ENCODE assay signal across 19 mouse cellular contexts in the genomic region with DNA sequence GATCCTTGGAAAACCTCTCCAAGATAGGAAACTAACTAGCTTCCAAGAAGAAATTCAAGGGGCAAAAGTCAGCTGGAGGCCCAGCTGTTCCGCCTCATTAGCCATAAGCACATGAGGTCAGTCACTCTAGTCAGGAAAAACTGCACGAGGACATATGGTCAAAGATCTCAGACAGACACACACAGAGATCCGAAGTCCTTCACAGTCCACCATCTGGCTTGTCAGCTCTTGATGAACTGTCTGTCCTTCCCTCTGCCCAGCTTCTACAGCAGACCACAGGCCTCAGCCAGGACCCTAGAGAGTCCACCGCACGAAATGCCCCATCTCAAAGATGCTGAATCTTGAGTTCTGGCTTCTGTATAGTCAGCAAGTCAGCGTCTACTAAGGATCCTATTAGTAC. TPM values are rescaled to one million over a fixed set of nuclear protein-coding genes. Genes with fewer than 3 reads are reported as not detected.
A peak's percentile ranks its signal among the peaks of the same experiment; 100 is the strongest.
DNase-seq lines count a peak whose midpoint lies in the region; ATAC-seq and TF ChIP-seq lines count a peak whose summit lies in the region.
"Had no signal": no experiment of that assay in that cellular context is flagged by ENCODE, and none has a peak within 500 bp of the region (broad histone marks: within the 10 kb centered on the region; RNA-seq: fewer than 3 reads in every experiment).

No protein-coding gene starts in this region.

- no peak overlapping the region for H3K4me2 ChIP-seq in neural tube, embryonic 15.5 days
- no peak overlapping the region for H3K4me2 ChIP-seq in hindbrain, postnatal 0 days (ENCODE audit: low read depth, low read length)
- H3K4me2 ChIP-seq in forebrain, postnatal 0 days (ENCODE audit: low read depth): no peak overlapping the region
- H3K4me2 ChIP-seq: embryonic facial prominence, embryonic 13.5 days; forebrain, embryonic 15.5 days; hindbrain, embryonic 13.5 days; limb, embryonic 12.5 days; liver, embryonic 12.5 days; lung, embryonic 14.5 days had no signal

- no peak overlapping the region for H3K9ac ChIP-seq in neural tube, embryonic 15.5 days (replicated peaks)
- H3K9ac ChIP-seq in hindbrain, postnatal 0 days (replicated peaks; ENCODE audit: low read length): no peak overlapping the region
- H3K9ac ChIP-seq in forebrain, postnatal 0 days: no peak overlapping the region
- H3K9ac ChIP-seq: embryonic facial prominence, embryonic 13.5 days; forebrain, embryonic 15.5 days; hindbrain, embryonic 13.5 days; limb, embryonic 12.5 days; liver, embryonic 12.5 days; lung, embryonic 14.5 days had no signal

- H3K27me3 ChIP-seq in neural tube, embryonic 15.5 days (replicated peaks): no peaks in the 10 kb centered on the region
- H3K27me3 ChIP-seq in kidney, adult 2 months (replicated peaks; ENCODE audit: control insufficient read depth, insufficient read depth, low read length): no peaks in the 10 kb centered on the region
- no peaks in the 10 kb centered on the region for H3K27me3 ChIP-seq in small intestine, adult 2 months (ENCODE audit: control insufficient read depth, insufficient read depth, low read length)
- H3K27me3 ChIP-seq in hindbrain, postnatal 0 days (ENCODE audit: insufficient read depth, low read length): no peaks in the 10 kb centered on the region
- H3K27me3 ChIP-seq in forebrain, postnatal 0 days (ENCODE audit: insufficient read depth, low read length): no peaks in the 10 kb centered on the region
- H3K27me3 ChIP-seq: embryonic facial prominence, embryonic 13.5 days; forebrain, embryonic 15.5 days; hindbrain, embryonic 13.5 days; limb, embryonic 12.5 days; liver, embryonic 12.5 days had no signal

- TF ChIP-seq POLR2A in kidney, adult 2 months (IDR thresholded peaks at IDR 0.05; ENCODE audit: low read depth, low read length): no peak
- TF ChIP-seq POLR2A in small intestine, adult 2 months (IDR thresholded peaks at IDR 0.05; ENCODE audit: low read depth, low read length): no peak

- no peak for ATAC-seq in neural tube, embryonic 15.5 days (ENCODE audit: low FRiP score)
- ATAC-seq in hindbrain, postnatal 0 days: no peak
- ATAC-seq in forebrain, postnatal 0 days: no peak
- ATAC-seq: forebrain, embryonic 15.5 days; liver, embryonic 12.5 days had no signal

- WGBS in neural tube, embryonic 15.5 days: 71% methylated on average over 6 of the region's 6 CpGs
- 36% methylated on average over 6 of the region's 6 CpGs for WGBS in kidney, adult 2 months
- 49% methylated on average over 6 of the region's 6 CpGs for WGBS in small intestine, adult 2 months
- WGBS in hindbrain, postnatal 0 days: 64% methylated on average over 6 of the region's 6 CpGs
- 83% methylated on average over 6 of the region's 6 CpGs for WGBS in forebrain, postnatal 0 days

- no peak overlapping the region for H3K27ac ChIP-seq in neural tube, embryonic 15.5 days (replicated peaks)
- H3K27ac ChIP-seq in kidney, adult 2 months (ENCODE audit: insufficient read depth, low read depth, low read length): peak overlapping the region; percentile 67
- H3K27ac ChIP-seq in small intestine, adult 2 months (ENCODE audit: insufficient read depth, low read depth, low read length): peak overlapping the region; percentile 91
- no peak overlapping the region for H3K27ac ChIP-seq in hindbrain, postnatal 0 days
- no peak overlapping the region for H3K27ac ChIP-seq in forebrain, postnatal 0 days (ENCODE audit: low read depth, low read length)
- H3K27ac ChIP-seq: embryonic facial prominence, embryonic 13.5 days; forebrain, embryonic 15.5 days; heart, embryonic 10.5 days; hindbrain, embryonic 13.5 days; limb, embryonic 12.5 days; liver, embryonic 12.5 days had no signal

- H3K4me1 ChIP-seq in neural tube, embryonic 15.5 days: no peaks in the 10 kb centered on the region; the same call in 1 of the 2 replicates
- H3K4me1 ChIP-seq in kidney, adult 2 months (ENCODE audit: control insufficient read depth, insufficient read depth, low read length): peaks cover 35% of the 10 kb centered on the region
- H3K4me1 ChIP-seq in small intestine, adult 2 months (ENCODE audit: control insufficient read depth, insufficient read depth, insufficient read length, low read length): peaks cover 33% of the 10 kb centered on the region
- no peaks in the 10 kb centered on the region for H3K4me1 ChIP-seq in hindbrain, postnatal 0 days (ENCODE audit: insufficient read depth, low read length)
- H3K4me1 ChIP-seq in forebrain, postnatal 0 days (ENCODE audit: insufficient read depth): no peaks in the 10 kb centered on the region
- H3K4me1 ChIP-seq: embryonic facial prominence, embryonic 13.5 days; forebrain, embryonic 15.5 days; heart, embryonic 10.5 days; hindbrain, embryonic 13.5 days had no signal

- DNase-seq in neural tube, embryonic 10.5 days (ENCODE audit: extremely low spot score, low spot score): peak; percentile 45
- peak; percentile 95 for DNase-seq in kidney, adult 2 months
- peak; percentile 76 for DNase-seq in kidney, postnatal 10 days
- DNase-seq in hindbrain, postnatal 0 days (ENCODE audit: low spot score): no peak
- DNase-seq in forebrain, postnatal 0 days: no peak
- no peak for DNase-seq in lung, postnatal 14 days
- DNase-seq: B cell, adult 2 months; cerebellum, adult 2 months; lung, embryonic 14.5 days; midbrain, embryonic 14.5 days; thymus, postnatal 14 days had no signal

- H3K4me3 ChIP-seq in neural tube, embryonic 15.5 days (replicated peaks): no peak overlapping the region
- no peak overlapping the region for H3K4me3 ChIP-seq in kidney, adult 2 months (ENCODE audit: insufficient read depth, low read depth, low read length)
- no peak overlapping the region for H3K4me3 ChIP-seq in small intestine, adult 2 months (ENCODE audit: low read depth, low read length)
- no peak overlapping the region for H3K4me3 ChIP-seq in hindbrain, postnatal 0 days (ENCODE audit: low read length)
- no peak overlapping the region for H3K4me3 ChIP-seq in forebrain, postnatal 0 days (ENCODE audit: low read depth, low read length)
- H3K4me3 ChIP-seq: embryonic facial prominence, embryonic 13.5 days; forebrain, embryonic 15.5 days; heart, embryonic 10.5 days; hindbrain, embryonic 13.5 days; limb, embryonic 12.5 days; liver, embryonic 12.5 days had no signal

- H3K36me3 ChIP-seq in neural tube, embryonic 15.5 days: no peaks in the 10 kb centered on the region
- H3K36me3 ChIP-seq in kidney, adult 2 months (ENCODE audit: control insufficient read depth, insufficient read depth, low read length): no peaks in the 10 kb centered on the region
- H3K36me3 ChIP-seq in small intestine, adult 2 months (ENCODE audit: control insufficient read depth, insufficient read depth, low read length): peaks cover 12% of the 10 kb centered on the region
- no peaks in the 10 kb centered on the region for H3K36me3 ChIP-seq in hindbrain, postnatal 0 days (ENCODE audit: insufficient read depth, low read length)
- H3K36me3 ChIP-seq in forebrain, postnatal 0 days (ENCODE audit: insufficient read depth): no peaks in the 10 kb centered on the region
- H3K36me3 ChIP-seq: embryonic facial prominence, embryonic 13.5 days; forebrain, embryonic 15.5 days; heart, embryonic 10.5 days; hindbrain, embryonic 13.5 days; limb, embryonic 12.5 days had no signal

- no peak for TF ChIP-seq CTCF in kidney, adult 2 months (conservative IDR thresholded peaks at IDR 0.05; ENCODE audit: insufficient read depth, insufficient read length, low read depth, low read length)
- no peak for TF ChIP-seq CTCF in small intestine, adult 2 months (IDR thresholded peaks at IDR 0.05; ENCODE audit: extremely low read depth, insufficient read length, insufficient replicate concordance, low read depth, low read length)
- no peak for TF ChIP-seq CTCF in hindbrain, postnatal 0 days (IDR thresholded peaks at IDR 0.05; ENCODE audit: low read depth)
- no peak for TF ChIP-seq CTCF in forebrain, postnatal 0 days (IDR thresholded peaks at IDR 0.05; ENCODE audit: low read depth)

- H3K9me3 ChIP-seq in neural tube, embryonic 15.5 days (replicated peaks): no peaks in the 10 kb centered on the region
- H3K9me3 ChIP-seq in hindbrain, postnatal 0 days (ENCODE audit: low read length): no peaks in the 10 kb centered on the region
- H3K9me3 ChIP-seq in forebrain, postnatal 0 days (ENCODE audit: low read length): no peaks in the 10 kb centered on the region
- H3K9me3 ChIP-seq: embryonic facial prominence, embryonic 13.5 days; forebrain, embryonic 15.5 days; heart, embryonic 10.5 days; hindbrain, embryonic 13.5 days; limb, embryonic 12.5 days; liver, embryonic 12.5 days had no signal

RNA-seq across cellular contexts. Expression of a gene that starts 26.9 kb away (rescaled TPM):
- polyA plus RNA-seq in neural tube, embryonic 15.5 days (2015; fragmentation: Nextera tagmentation; extraction: Ambion mirVana): 59.6 and 61.3 TPM in 2 replicates
- polyA plus RNA-seq in kidney, adult 2 months (2012; rRNA removed): 153 and 182 TPM in 2 replicates
- 73.2 and 120 TPM in 2 replicates for polyA plus RNA-seq in small intestine, adult 2 months (2012; rRNA removed)
- total RNA-seq in hindbrain, postnatal 0 days (2014; rRNA removed): 83.6 and 85.6 TPM in 2 replicates
- 66.7 and 74.8 TPM in 2 replicates for polyA plus RNA-seq in hindbrain, postnatal 0 days (2015; fragmentation: Nextera tagmentation; extraction: Ambion mirVana)
- 52.9 and 76.9 TPM in 2 replicates for total RNA-seq in forebrain, postnatal 0 days (2014; rRNA removed)
- 51.6 and 59.4 TPM in 2 replicates for polyA plus RNA-seq in forebrain, postnatal 0 days (2015; fragmentation: Nextera tagmentation; extraction: Ambion mirVana)

RNA-seq across cellular contexts. Expression of a gene that starts 30.0 kb away (rescaled TPM):
- polyA plus RNA-seq in neural tube, embryonic 15.5 days (2015; fragmentation: Nextera tagmentation; extraction: Ambion mirVana): 6.2 and 7.9 TPM in 2 replicates
- polyA plus RNA-seq in kidney, adult 2 months (2012; rRNA removed): 454 and 464 TPM in 2 replicates
- polyA plus RNA-seq in small intestine, adult 2 months (2012; rRNA removed): 110 and 341 TPM in 2 replicates
- total RNA-seq in hindbrain, postnatal 0 days (2014; rRNA removed): 3.7 and 4.5 TPM in 2 replicates
- 3.6 TPM in 2 replicates for polyA plus RNA-seq in hindbrain, postnatal 0 days (2015; fragmentation: Nextera tagmentation; extraction: Ambion mirVana)
- 2.2 and 3.4 TPM in 2 replicates for total RNA-seq in forebrain, postnatal 0 days (2014; rRNA removed)
- 2.8 and 3.2 TPM in 2 replicates for polyA plus RNA-seq in forebrain, postnatal 0 days (2015; fragmentation: Nextera tagmentation; extraction: Ambion mirVana)

RNA-seq across cellular contexts. Expression of a gene that starts 39.2 kb away (rescaled TPM):
- polyA plus RNA-seq in neural tube, embryonic 15.5 days (2015; fragmentation: Nextera tagmentation; extraction: Ambion mirVana): 236 and 303 TPM in 2 replicates
- polyA plus RNA-seq in kidney, adult 2 months (2012; rRNA removed): 366 and 425 TPM in 2 replicates
- 186 and 284 TPM in 2 replicates for polyA plus RNA-seq in small intestine, adult 2 months (2012; rRNA removed)
- 113 and 129 TPM in 2 replicates for total RNA-seq in hindbrain, postnatal 0 days (2014; rRNA removed)
- 266 and 297 TPM in 2 replicates for polyA plus RNA-seq in hindbrain, postnatal 0 days (2015; fragmentation: Nextera tagmentation; extraction: Ambion mirVana)
- 151 and 217 TPM in 2 replicates for total RNA-seq in forebrain, postnatal 0 days (2014; rRNA removed)
- 277 and 336 TPM in 2 replicates for polyA plus RNA-seq in forebrain, postnatal 0 days (2015; fragmentation: Nextera tagmentation; extraction: Ambion mirVana)

RNA-seq across cellular contexts. Expression of a gene that starts 43.9 kb away (rescaled TPM):
- 40.7 and 60.5 TPM in 2 replicates for polyA plus RNA-seq in neural tube, embryonic 15.5 days (2015; fragmentation: Nextera tagmentation; extraction: Ambion mirVana)
- polyA plus RNA-seq in kidney, adult 2 months (2012; rRNA removed): 37.2 and 42.1 TPM in 2 replicates
- polyA plus RNA-seq in small intestine, adult 2 months (2012; rRNA removed): 59.9 and 66.0 TPM in 2 replicates
- total RNA-seq in hindbrain, postnatal 0 days (2014; rRNA removed): 50.1 and 53.3 TPM in 2 replicates
- 44.5 and 47.2 TPM in 2 replicates for polyA plus RNA-seq in hindbrain, postnatal 0 days (2015; fragmentation: Nextera tagmentation; extraction: Ambion mirVana)
- total RNA-seq in forebrain, postnatal 0 days (2014; rRNA removed): 29.0 and 40.7 TPM in 2 replicates
- 32.5 and 39.1 TPM in 2 replicates for polyA plus RNA-seq in forebrain, postnatal 0 days (2015; fragmentation: Nextera tagmentation; extraction: Ambion mirVana)

Comparison
In these comparisons a context has a peak if more than half of its experiments do, and no peak if none do; other contexts are left out.
1. DNase-seq: peak in neural tube, embryonic 10.5 days (single experiment), kidney, adult 2 months (single experiment) and kidney, postnatal 10 days (single experiment); none in hindbrain, postnatal 0 days (single experiment), forebrain, postnatal 0 days (single experiment) and lung, postnatal 14 days (single experiment).
2. H3K27ac ChIP-seq: peak in kidney, adult 2 months (single experiment) and small intestine, adult 2 months (single experiment); none in neural tube, embryonic 15.5 days (single experiment), hindbrain, postnatal 0 days (single experiment) and forebrain, postnatal 0 days (single experiment).
3. RNA of a gene that starts 30.0 kb away (polyA plus RNA-seq): 454 to 464 TPM in kidney, adult 2 months and 110 to 341 TPM in small intestine, adult 2 months; 6.2 to 7.9 TPM in neural tube, embryonic 15.5 days, 3.6 TPM in hindbrain, postnatal 0 days and 2.8 to 3.2 TPM in forebrain, postnatal 0 days; every median in the first group is over 10 times any median in the second.